Mouse (Mus musculus) forebrain, embryonic 14.5 days (tissue): ENCODE measurements at regions not wholly inside any gene's neighbourhood (a gene's known extent, or its start where the extent isn't known, plus 50 kb on each side); places are given as distances from the start of the nearest gene placed in this dataset.
A peak's percentile ranks its signal among the peaks of the same experiment; 100 is the strongest.
"Not testable (repeated sequence)": the region's sequence is repeated elsewhere in the genome, so short reads cannot be mapped to it uniquely, and the experiment has no call there.

ENCODE experiments used
- ATAC-seq: fragments of 200-750 bp; cut with Nextera tagmentation; 2 replicates; pipeline ENCODE4 v1.8.0; 2017; ENCODE audit warnings: mild to moderate bottlenecking, moderate library complexity
- DNase-seq: peaks from one replicate; pipeline ENCODE4 v3.0.0-alpha.2; 2015; ENCODE audit warnings: low spot score
- H3K27ac ChIP-seq: fragments of 300-500 bp; sonication (generic); 2 replicates; pipeline ENCODE4 v1.5.1; 2014; ENCODE audit warnings: low read depth, mild to moderate bottlenecking, control low read depth, low read length, moderate library complexity
- H3K27me3 ChIP-seq: fragments of 300-500 bp; sonication (generic); replicated peaks from 2 replicates; pipeline ENCODE4 v1.6.1; 2014; ENCODE audit warnings: low read length, control low read depth, mixed read lengths; ENCODE audit not compliant: control insufficient read depth, insufficient read depth
- H3K36me3 ChIP-seq: fragments of 300-500 bp; sonication (generic); 2 replicates; pipeline ENCODE4 v1.6.1; 2014; ENCODE audit warnings: low read length, control low read depth; ENCODE audit not compliant: control insufficient read depth, insufficient read depth
- H3K4me1 ChIP-seq: fragments of 300-500 bp; sonication (generic); 2 replicates; pipeline ENCODE4 v1.6.1; 2014; ENCODE audit warnings: antibody characterized with exemption, low read length, control low read depth; ENCODE audit not compliant: control insufficient read depth, insufficient read depth
- H3K4me2 ChIP-seq: fragments of 300-500 bp; sonication (generic); 2 replicates; pipeline ENCODE4 v1.6.1; 2014; ENCODE audit warnings: mild to moderate bottlenecking, control low read depth, low read length
- H3K4me3 ChIP-seq: fragments of 300-500 bp; sonication (generic); 2 replicates; pipeline ENCODE4 v1.5.1; 2014; ENCODE audit warnings: low read depth, low read length, control low read depth
- H3K9ac ChIP-seq: fragments of 300-500 bp; sonication (generic); 2 replicates; pipeline ENCODE4 v1.6.1; 2014; ENCODE audit warnings: mild to moderate bottlenecking, low read length, control low read depth, moderate library complexity
- H3K9me3 ChIP-seq: fragments of 300-500 bp; sonication (generic); replicated peaks from 2 replicates; pipeline ENCODE4 v1.6.1; 2016; ENCODE audit warnings: low read length, control low read depth, mixed read lengths; ENCODE audit not compliant: control insufficient read depth
- WGBS: fragments of 180-500 bp; shearing (Covaris S2); extraction: QIAGEN DNeasy Blood & Tissue Kit; methylation state at CpG from one replicate; pipeline ENCODE4 v1.1.7; 2014; 5-methylcytosine and 5-hydroxymethylcytosine counted together

- H3K9me3 ChIP-seq: no peaks in the 10 kb centered on the region
- H3K4me1 ChIP-seq: no peaks in the 10 kb centered on the region
- no peaks in the 10 kb centered on the region for H3K27me3 ChIP-seq
- 30% methylated on average over 3 of the region's 3 CpGs for WGBS
- H3K36me3 ChIP-seq: no peaks in the 10 kb centered on the region
- DNase-seq: peak; percentile 19
- no peak for ATAC-seq
- H3K4me2 ChIP-seq: no peak overlapping the region
- no peak overlapping the region for H3K27ac ChIP-seq
- H3K9ac ChIP-seq: no peak overlapping the region
- no peak overlapping the region for H3K4me3 ChIP-seq
These were observed 75.7 kb upstream of the Olfr1324 start for GRCm38 (mm10) chrX:50504047-50504446.

DNA sequence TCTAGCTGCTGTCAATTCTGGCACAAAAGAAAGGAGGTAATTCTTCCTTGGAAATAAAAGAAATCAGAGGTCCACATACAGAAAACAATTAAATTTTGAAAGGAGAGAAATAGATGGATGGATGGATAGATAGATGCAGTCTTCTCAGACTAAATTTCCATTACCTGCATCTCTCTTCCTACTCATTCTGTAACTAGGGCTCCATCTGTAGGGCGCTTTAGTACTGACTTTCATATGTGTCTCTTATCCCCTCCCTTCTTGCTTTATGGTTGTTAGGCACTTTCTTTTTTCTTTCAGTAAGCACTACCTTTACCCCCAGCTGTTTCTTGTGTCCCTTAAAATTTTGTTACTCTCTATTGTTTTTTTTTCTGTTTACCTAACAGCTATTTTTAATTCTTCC lies 72.9 kb upstream of the Olfr1324 start:
- Histone ChIP-seq H3K27ac (no peak overlapping the region), H3K36me3 (no peaks in the 10 kb centered on the region), H3K9me3 (no peaks in the 10 kb centered on the region), H3K9ac (no peak overlapping the region), H3K4me3 (no peak overlapping the region), H3K4me1 (no peaks in the 10 kb centered on the region), H3K27me3 (no peaks in the 10 kb centered on the region), H3K4me2 (no peak overlapping the region)
- 26% methylated on average over 1 of the region's 1 CpGs for WGBS
- DNase-seq (peak; percentile 38), ATAC-seq (no peak)

DNA sequence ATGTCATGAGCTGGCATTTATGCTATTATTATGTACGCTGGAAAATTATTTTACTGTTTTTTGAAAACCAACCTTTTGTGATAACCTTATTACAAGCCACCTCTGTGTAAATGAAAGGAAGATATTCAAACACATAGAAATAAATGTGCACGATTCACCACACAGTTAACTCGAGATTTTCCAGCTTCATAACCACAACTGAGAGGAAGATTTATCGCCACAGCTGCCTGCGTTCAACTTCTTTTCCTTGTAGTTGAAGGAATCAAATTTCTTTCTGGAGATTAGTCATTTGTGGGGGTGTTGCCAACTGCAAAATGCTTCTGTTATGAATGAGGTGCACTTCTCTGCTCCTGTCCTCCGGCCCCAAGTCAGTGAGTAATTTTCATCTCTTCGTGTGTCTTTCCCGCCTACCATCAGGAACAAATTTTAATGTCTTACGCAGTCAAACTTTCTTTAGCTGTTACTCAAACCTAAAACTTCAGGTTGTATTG lies 62.2 kb upstream of the Olfr1324 start:
- H3K36me3 ChIP-seq, H3K9me3 ChIP-seq, H3K4me2 ChIP-seq, H3K4me1 ChIP-seq, H3K9ac ChIP-seq, H3K4me3 ChIP-seq, ATAC-seq, H3K27ac ChIP-seq, DNase-seq, H3K27me3 ChIP-seq: not testable (repeated sequence)
- 82% methylated on average over 9 of the region's 9 CpGs for WGBS
